Mouse (Mus musculus) liver (tissue): Measurements from ENCODE around the gene Ifitm5.

ENCODE experiments used
- DNase-seq: peaks from one replicate; pipeline ENCODE4 v3.0.0-alpha.2; 2020; ENCODE audit warnings: mixed read lengths

Ifitm5 gene

DNA sequence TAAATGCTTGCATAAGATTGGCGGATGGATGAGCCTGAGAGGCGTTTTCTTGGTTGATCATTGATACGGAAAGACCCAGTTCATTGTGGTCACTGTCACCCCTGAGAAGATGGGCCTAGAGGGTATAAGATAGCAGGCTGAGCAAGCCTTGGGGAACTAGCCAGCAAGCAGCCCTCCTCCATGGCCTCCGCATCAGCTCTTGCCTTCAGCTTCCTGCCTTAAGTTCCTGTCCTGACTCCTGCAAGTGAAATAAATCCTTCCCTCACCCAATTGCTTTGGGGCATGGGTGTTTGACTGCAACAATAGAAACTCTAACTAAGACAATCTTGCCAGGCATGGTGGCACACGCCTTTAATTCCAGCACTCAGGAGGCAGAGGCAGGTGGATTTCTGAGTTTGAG, 9.9 kb upstream of the Ifitm5 start:
- no peak for DNase-seq

DNA sequence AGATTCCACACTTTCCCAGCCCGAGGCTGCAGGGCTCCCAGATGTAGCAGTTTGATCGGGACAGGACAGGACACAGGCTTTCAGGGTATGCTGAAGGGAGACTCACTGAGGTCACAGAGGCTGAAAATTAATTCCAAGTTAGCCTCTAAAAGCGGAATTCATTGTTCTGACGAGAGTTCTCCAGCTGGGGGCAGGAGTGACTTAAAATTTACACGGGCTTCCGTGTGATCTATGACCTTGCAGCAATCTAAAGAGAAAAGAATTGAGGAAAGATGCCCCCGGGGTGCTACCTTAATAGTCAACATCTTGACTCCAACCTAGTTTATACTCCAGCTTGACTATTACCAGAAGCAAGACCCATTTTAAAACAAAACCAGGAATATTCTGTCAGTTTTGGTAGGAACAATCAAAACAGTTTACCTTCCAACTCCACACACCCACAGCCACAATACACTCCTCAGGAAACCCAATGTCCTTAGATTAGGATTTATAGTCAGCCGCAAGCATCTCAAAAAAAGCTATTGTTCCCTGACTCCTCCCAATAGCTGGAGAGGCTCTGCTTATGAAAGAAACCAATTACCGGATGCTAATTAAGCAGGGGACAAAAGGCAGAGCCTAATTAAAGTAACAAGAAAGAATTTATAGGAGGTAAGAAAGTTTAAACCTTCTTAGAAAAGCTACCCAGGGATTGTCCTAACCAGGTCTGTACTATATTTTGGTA, 9.2 kb upstream of the Ifitm5 start:
- peak; percentile 39 for DNase-seq

GRCm38 (mm10) chr7:140956556-140956869, 6.4 kb upstream of the Ifitm5 start:
- no peak for DNase-seq

DNA sequence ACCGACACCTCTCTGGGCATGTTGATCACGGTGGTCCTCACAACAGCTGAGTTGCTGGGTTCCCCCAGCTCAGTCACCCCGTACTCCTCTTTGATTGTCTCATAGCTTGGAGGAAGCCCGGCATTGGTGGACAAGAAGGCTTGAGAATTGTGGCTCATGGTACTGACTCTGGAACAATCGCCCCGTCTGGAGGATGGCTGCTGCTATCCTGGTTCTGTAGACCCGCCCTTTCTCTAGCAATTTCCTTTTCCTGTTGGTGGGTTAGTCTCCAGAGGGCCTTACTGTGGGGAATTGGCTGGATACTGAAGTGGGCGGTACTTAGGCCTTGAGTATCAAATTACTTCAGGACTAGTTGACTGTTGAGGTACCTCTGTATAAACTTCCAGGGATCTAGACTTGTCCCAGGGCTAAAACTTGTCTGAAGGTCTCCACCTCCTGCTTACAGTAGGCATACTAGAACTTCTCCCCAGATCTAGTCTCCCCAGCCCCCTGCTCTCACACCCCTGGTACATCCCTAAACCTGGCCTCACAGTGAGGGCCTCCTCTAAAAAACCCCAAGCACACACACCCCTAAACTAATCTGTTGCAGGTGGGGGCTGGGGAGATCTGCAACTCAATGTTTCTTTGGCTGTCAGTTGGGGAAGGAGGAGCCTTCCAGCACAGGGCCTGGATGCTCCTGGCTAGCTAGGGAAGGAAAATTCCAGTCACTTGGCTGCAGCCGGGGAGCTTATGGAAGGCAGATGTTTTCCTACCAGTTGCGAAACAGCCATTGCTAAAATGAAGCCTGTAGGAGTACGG, 5.9 kb upstream of the Ifitm5 start, which contains the start of the genes Gm45717 and Ifitm2:
Gene Gm45717, minus strand, starts transcription at position 180 of the 798 bp plus-strand sequence.
Gene Ifitm2, minus strand, starts transcription at position 230 of the 798 bp plus-strand sequence.
- peak; percentile 47 for DNase-seq

DNA sequence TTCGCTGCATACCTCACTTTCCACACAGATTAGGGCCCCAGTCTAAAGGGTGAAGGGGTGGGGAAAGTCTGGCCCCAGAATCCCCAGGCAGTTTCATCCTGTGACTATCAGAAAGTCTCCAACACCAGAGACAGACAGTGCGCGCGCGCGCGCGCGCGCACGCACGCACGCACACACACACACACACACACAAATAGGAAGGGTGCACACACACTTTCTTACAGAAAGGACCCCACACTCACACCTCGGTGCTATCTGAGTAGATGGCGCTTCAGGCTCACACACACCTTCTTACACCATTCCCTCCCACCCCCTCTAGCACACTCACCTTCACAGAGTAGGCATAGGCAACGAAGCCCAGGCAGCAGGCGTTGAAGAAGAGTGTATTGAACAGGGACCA, 5.3 kb upstream of the Ifitm5 start:
- DNase-seq, result peak; percentile 29

GRCm38 (mm10) chr7:140954733-140955071, 4.6 kb upstream of the Ifitm5 start:
- peak; percentile 59 for DNase-seq

- no peak for DNase-seq
Measured at GRCm38 (mm10) chr7:140953800-140954732, 4.0 kb upstream of the Ifitm5 start.

- no peak for DNase-seq
Measured at GRCm38 (mm10) chr7:140953133-140953532, 3.0 kb upstream of the Ifitm5 start.

DNA sequence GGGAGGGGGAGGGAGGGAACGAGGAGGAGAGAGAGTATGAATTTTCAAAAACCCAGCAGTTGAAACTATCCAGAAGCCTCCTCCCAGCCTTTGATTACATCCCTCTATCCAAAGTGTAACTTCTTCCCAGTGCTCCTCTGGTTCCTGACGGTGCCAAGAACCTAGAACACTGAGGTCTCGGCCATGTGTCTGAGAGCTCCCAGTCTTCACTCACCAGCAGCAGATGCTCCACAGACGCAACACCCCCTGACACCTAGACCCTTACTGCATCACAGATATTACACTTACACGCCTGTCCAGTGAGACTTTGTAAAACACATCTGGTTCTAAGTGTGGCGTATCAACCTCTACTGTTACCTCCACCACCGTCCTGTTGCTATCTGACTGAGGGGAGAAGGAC, 2.4 kb upstream of the Ifitm5 start:
- DNase-seq, result no peak

- DNase-seq, result no peak
Measured at GRCm38 (mm10) chr7:140951765-140952164, 1.7 kb upstream of the Ifitm5 start.

- DNase-seq, result no peak
Measured at GRCm38 (mm10) chr7:140951051-140951450, 960 bp upstream of the Ifitm5 start.

- DNase-seq, result no peak
Measured at GRCm38 (mm10) chr7:140949255-140949654, 836 bp downstream of the Ifitm5 start.

DNA sequence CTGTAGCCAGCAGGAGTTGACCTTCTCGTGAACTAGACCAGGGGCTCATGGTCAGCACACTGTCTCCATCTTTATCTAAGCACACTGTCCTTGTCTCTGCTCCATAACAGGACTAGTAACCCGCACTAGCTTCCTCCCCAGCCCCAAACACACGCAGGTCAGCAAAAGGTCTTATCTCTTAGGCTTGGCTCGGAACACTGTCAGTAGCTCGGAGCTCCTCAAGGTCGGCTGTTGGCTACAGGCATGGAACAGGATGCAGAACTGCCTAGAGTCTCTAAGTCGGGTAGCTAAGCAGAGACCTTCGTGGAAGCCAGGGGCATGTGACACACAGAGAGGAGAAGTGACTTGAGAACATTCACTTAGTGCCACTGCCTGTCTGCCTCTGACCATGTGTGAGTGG, 1.9 kb downstream of the Ifitm5 start:
- DNase-seq, result no peak

DNA sequence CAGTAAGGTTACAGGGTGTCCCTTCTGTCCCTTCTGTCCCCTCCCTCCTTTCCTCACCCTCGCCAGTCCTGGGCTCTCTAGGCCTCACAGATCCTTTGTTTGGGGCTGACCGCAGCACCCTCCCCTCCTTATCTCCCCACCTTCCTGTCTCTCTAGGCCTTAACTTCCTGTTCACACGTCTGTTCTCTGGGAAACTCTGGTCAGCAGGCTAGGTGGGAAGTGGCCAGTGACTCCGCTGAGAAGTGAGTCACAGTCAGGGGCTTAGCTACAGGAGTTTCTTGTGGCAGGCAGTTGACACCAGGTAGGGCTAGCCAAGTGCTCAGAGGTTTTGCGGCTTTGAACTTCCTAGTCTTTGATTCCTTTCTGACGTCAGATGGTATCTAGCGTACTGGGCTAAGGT, 3.1 kb downstream of the Ifitm5 start:
- DNase-seq, result no peak

GRCm38 (mm10) chr7:140946311-140946710, 3.8 kb downstream of the Ifitm5 start:
- no peak for DNase-seq

GRCm38 (mm10) chr7:140945247-140945646, 4.8 kb downstream of the Ifitm5 start:
- DNase-seq, result no peak

GRCm38 (mm10) chr7:140944236-140944635, 5.9 kb downstream of the Ifitm5 start:
- DNase-seq, result no peak

DNA sequence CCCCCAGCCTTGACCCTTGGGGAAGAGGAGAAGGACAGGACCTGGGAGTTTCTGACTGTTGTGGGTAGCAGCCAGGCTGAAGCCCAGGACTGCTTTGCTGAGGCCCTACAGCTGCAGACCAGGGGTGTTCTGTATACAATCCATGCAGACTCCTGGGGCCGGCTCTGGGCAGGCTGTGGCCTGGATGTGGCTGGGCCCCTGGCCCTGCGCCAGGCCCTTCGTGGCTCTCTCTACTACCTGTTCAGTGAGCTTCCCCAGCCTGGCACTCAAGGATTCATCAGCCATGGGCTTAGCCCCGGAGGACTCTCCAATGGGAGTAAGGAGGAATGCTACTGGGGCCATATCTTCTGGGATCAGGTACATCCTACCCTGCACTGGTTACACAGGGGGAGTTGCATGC, 6.7 kb downstream of the Ifitm5 start:
- no peak for DNase-seq

DNA sequence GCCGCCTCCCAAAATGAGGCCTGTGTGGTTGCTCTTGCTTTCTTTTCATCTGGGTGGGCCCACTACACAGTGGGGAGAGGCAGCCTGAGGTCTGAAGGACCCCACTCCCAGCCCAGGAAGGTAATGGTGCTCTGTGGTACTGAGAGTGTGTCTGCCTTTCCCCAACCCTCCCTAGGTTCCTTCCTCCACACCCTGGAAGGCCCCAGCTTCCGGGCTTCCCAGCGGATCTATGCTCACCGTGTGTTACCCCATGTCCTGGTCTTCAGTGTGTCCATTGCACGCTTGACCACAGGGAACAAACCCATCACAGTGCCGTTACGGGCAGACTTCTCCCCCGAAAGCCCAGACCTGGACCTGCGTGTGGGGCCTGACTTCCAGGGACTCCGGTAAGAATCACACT, 7.3 kb downstream of the Ifitm5 start:
- no peak for DNase-seq

- DNase-seq, result no peak
Measured at GRCm38 (mm10) chr7:140942341-140942740, 7.8 kb downstream of the Ifitm5 start.

DNA sequence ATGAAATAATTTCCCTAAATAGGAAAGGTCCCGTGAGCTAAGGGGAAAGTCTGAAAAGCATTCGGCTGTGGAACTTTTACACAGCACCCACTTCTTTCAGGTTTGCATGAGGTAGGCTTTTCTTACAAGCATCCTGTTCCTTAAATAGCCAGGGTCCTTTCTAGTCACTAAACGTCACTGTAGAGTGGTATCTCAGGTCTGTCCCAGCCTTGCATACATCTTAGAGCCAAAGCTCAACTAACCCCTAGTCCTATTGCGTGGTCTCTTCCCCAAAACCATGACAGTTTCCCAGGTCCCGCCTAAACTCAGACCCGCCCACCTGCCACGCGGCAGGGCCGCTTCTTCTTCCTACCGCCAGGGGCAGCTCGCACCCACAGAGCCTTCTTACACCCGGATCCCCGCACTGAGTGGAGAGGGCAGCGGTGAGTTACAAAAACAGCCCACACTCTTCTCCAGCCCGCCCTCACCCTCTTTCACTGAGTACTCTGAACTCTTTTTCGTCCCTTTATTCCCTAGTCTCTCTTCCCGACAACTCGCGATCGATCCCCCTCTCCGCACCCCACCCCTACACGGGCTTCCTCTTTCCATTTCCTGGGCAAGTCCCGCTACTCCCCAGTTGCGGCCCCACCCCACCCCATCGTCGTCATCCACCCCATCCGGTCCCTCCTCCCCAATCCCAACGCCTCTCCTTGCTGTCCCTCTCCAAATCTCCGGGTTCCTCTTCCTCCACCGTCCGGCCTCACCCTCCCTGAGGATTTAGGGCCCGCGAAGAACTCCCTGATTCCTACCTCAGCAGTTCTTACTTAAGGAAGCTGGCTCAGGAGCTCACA, 8.7 kb downstream of the Ifitm5 start, which contains the start of gene Pgghg:
Gene Pgghg, plus strand, starts transcription at position 170 of the 830 bp plus-strand sequence.
- DNase-seq, result peak; percentile 87

DNA sequence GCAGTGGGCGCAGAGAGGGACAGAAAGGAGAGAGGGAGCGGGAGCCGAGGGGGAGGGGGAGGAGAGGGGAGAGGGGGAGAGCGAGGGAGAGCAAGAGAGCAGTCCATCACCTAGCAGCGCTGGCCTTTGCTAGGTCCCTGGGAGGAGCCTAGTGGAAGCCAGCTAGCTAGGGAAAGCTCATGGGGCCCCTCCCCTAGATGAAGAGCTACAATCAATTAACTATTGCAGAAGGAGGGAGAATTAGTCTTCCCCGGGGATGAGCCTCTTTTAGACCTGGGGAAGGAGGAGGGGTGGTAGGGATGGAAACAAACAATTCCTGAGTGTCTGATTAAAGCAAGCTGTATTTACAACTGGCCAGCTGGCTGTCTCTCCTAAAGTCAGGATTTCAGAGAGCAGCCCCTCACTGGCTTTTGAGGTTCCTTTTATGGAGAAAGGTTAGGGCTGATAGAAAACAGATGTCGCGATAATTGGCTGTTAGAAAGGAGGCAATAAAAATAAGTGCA, 10.4 kb downstream of the Ifitm5 start:
- peak; percentile 47 for DNase-seq
